Mouse (Mus musculus) embryonic facial prominence, embryonic 14.5 days (tissue): ENCODE data around the gene Usp46. TPM values are rescaled to one million over a fixed set of nuclear protein-coding genes. Genes with fewer than 3 reads are reported as not detected.

Experiments
- ATAC-seq: fragments of 200-750 bp; cut with Nextera tagmentation; 2 replicates; pipeline ENCODE4 v1.8.0; 2017; ENCODE audit warnings: low read depth, moderate number of reproducible peaks, moderate TSS enrichment
- DNase-seq: peaks from one replicate; pipeline ENCODE4 v3.0.0-alpha.2; 2015; ENCODE audit warnings: low spot score
- H3K27ac ChIP-seq: fragments of 300-500 bp; sonication (generic); replicated peaks from 2 replicates; pipeline ENCODE4 v1.5.1; 2014; ENCODE audit warnings: low read depth, mild to moderate bottlenecking, low read length, moderate library complexity
- H3K27me3 ChIP-seq: fragments of 300-500 bp; sonication (generic); replicated peaks from 2 replicates; pipeline ENCODE4 v1.6.1; 2014; ENCODE audit warnings: low read length; ENCODE audit not compliant: control insufficient read depth, insufficient read depth
- H3K36me3 ChIP-seq: fragments of 300-500 bp; sonication (generic); 2 replicates; pipeline ENCODE4 v1.6.1; 2014; ENCODE audit warnings: low read length, mixed read lengths; ENCODE audit not compliant: control insufficient read depth, insufficient read depth
- H3K4me1 ChIP-seq: fragments of 300-500 bp; sonication (generic); 2 replicates; pipeline ENCODE4 v1.6.1; 2014; ENCODE audit warnings: antibody characterized with exemption, low read length; ENCODE audit not compliant: control insufficient read depth, insufficient read depth
- H3K4me2 ChIP-seq: fragments of 300-500 bp; sonication (generic); 2 replicates; pipeline ENCODE4 v1.6.1; 2014; ENCODE audit warnings: low read depth, mild to moderate bottlenecking, low read length, moderate library complexity, mixed read lengths
- H3K4me3 ChIP-seq: fragments of 300-500 bp; sonication (generic); 2 replicates; pipeline ENCODE4 v1.5.1; 2014; ENCODE audit warnings: low read depth, mild to moderate bottlenecking, low read length
- H3K9ac ChIP-seq: fragments of 300-500 bp; sonication (generic); 2 replicates; pipeline ENCODE4 v1.6.1; 2014; ENCODE audit warnings: low read depth, mild to moderate bottlenecking, low read length, moderate library complexity, mixed read lengths
- H3K9me3 ChIP-seq: fragments of 300-500 bp; sonication (generic); 2 replicates; pipeline ENCODE4 v1.6.1; 2016; ENCODE audit warnings: low read length; ENCODE audit not compliant: control insufficient read depth
- WGBS: fragments of 180-500 bp; shearing (Covaris S2); extraction: QIAGEN DNeasy Blood & Tissue Kit; methylation state at CpG from one replicate; pipeline ENCODE4 v1.1.7; 2014; 5-methylcytosine and 5-hydroxymethylcytosine counted together
- polyA plus RNA-seq: library from polyadenylated mRNA; unstranded; fragments of >200 nt; fragmentation: Nextera tagmentation; extraction: Ambion mirVana; gene quantifications from 2 replicates; pipeline ENCODE4 v1.2.1, GENCODE M21; 2014

The Usp46 gene
- polyA plus RNA-seq, 1 experiment from 2014 or later: 36.5 TPM

- WGBS: 85% methylated on average over 2 of the region's 2 CpGs
- no peak overlapping the region for H3K4me2 ChIP-seq
- no peak overlapping the region for H3K27ac ChIP-seq
- H3K9ac ChIP-seq: no peak overlapping the region
- H3K4me3 ChIP-seq: no peak overlapping the region
- H3K27me3 ChIP-seq: no peaks in the 10 kb centered on the region
- peaks cover 13% of the 10 kb centered on the region for H3K4me1 ChIP-seq
- ATAC-seq (no peak), DNase-seq (no peak)
- peaks cover 26% of the 10 kb centered on the region for H3K36me3 ChIP-seq
- H3K9me3 ChIP-seq: no peaks in the 10 kb centered on the region
Observed at GRCm38 (mm10) chr5:74095611-74096010, 27.4 kb upstream of the Usp46 start.

GRCm38 (mm10) chr5:74094841-74095437, 26.7 kb upstream of the Usp46 start:
- H3K27me3 ChIP-seq: no peaks in the 10 kb centered on the region
- no peak overlapping the region; the same call in 1 of the 2 replicates for H3K27ac ChIP-seq
- peaks cover 13% of the 10 kb centered on the region for H3K4me1 ChIP-seq
- H3K4me3 ChIP-seq: peak overlapping the region; percentile 94
- WGBS: 83% methylated on average over 8 of the region's 8 CpGs
- H3K9ac ChIP-seq: no peak overlapping the region
- H3K4me2 ChIP-seq: peak overlapping the region; percentile 74
- no peaks in the 10 kb centered on the region for H3K9me3 ChIP-seq
- DNase-seq: no peak
- ATAC-seq: no peak
- peaks cover 26% of the 10 kb centered on the region for H3K36me3 ChIP-seq

- no peak for DNase-seq
- WGBS: 17% methylated on average over 11 of the region's 11 CpGs
Observed at GRCm38 (mm10) chr5:74093556-74094428, 25.6 kb upstream of the Usp46 start.

GRCm38 (mm10) chr5:74092833-74093555, 24.8 kb upstream of the Usp46 start:
- ATAC-seq: peak; percentile 99
- H3K36me3 ChIP-seq: peaks cover 26% of the 10 kb centered on the region
- DNase-seq: peak; percentile 99
- H3K4me3 ChIP-seq: peak overlapping the region; percentile 94
- H3K9ac ChIP-seq: peak overlapping the region; percentile 99
- peaks cover 13% of the 10 kb centered on the region for H3K4me1 ChIP-seq
- peak overlapping the region; percentile 74 for H3K4me2 ChIP-seq
- H3K27me3 ChIP-seq: no peaks in the 10 kb centered on the region
- under 1% methylated on average over 30 of the region's 57 CpGs for WGBS
- peaks cover 5% of the 10 kb centered on the region; the same call in 1 of the 2 replicates for H3K9me3 ChIP-seq
- H3K27ac ChIP-seq: peak overlapping the region; percentile 88

More at GRCm38 (mm10) chr5:74093556-74094428, 25.6 kb upstream of the Usp46 start:
- Histone ChIP-seq H3K4me3 (peak overlapping the region; percentile 94), H3K36me3 (peaks cover 26% of the 10 kb centered on the region), H3K4me2 (peak overlapping the region; percentile 74), H3K27me3 (no peaks in the 10 kb centered on the region), H3K9ac (peak overlapping the region; percentile 99), H3K9me3 (peaks cover 5% of the 10 kb centered on the region; the same call in 1 of the 2 replicates), H3K27ac (peak overlapping the region; percentile 88), H3K4me1 (peaks cover 13% of the 10 kb centered on the region)
- no peak for ATAC-seq

GRCm38 (mm10) chr5:74092481-74092832, 24.2 kb upstream of the Usp46 start:
- Histone ChIP-seq H3K4me3 (peak overlapping the region; percentile 94), H3K9ac (peak overlapping the region; percentile 30; the same call in 1 of the 2 replicates), H3K4me2 (peak overlapping the region; percentile 74), H3K27ac (no peak overlapping the region; the same call in 1 of the 2 replicates), H3K36me3 (peaks cover 26% of the 10 kb centered on the region), H3K4me1 (peaks cover 13% of the 10 kb centered on the region), H3K9me3 (peaks cover 5% of the 10 kb centered on the region; the same call in 1 of the 2 replicates), H3K27me3 (no peaks in the 10 kb centered on the region)
- WGBS: 49% methylated on average over 4 of the region's 4 CpGs
- ATAC-seq (no peak; the same call in 1 of the 2 replicates), DNase-seq (no peak)

- Histone ChIP-seq H3K4me2 (no peak overlapping the region), H3K36me3 (peaks cover 5% of the 10 kb centered on the region), H3K9me3 (peaks cover 5% of the 10 kb centered on the region; the same call in 1 of the 2 replicates), H3K27me3 (no peaks in the 10 kb centered on the region), H3K9ac (no peak overlapping the region), H3K4me1 (peaks cover 8% of the 10 kb centered on the region), H3K4me3 (no peak overlapping the region), H3K27ac (no peak overlapping the region)
- ATAC-seq (no peak), DNase-seq (no peak)
- 83% methylated on average over 3 of the region's 3 CpGs for WGBS
Observed at GRCm38 (mm10) chr5:74089643-74090042, 21.4 kb upstream of the Usp46 start.

GRCm38 (mm10) chr5:74081756-74082155, 13.5 kb upstream of the Usp46 start:
- Histone ChIP-seq H3K4me2 (no peak overlapping the region), H3K4me1 (peaks cover 8% of the 10 kb centered on the region; the same call in 1 of the 2 replicates), H3K9ac (no peak overlapping the region), H3K27me3 (no peaks in the 10 kb centered on the region), H3K9me3 (no peaks in the 10 kb centered on the region), H3K27ac (no peak overlapping the region), H3K4me3 (no peak overlapping the region), H3K36me3 (no peaks in the 10 kb centered on the region)
- WGBS: 72% methylated on average over 6 of the region's 6 CpGs
- ATAC-seq (no peak), DNase-seq (no peak)

- Histone ChIP-seq H3K4me3 (no peak overlapping the region), H3K4me2 (no peak overlapping the region), H3K36me3 (no peaks in the 10 kb centered on the region), H3K4me1 (peaks cover 8% of the 10 kb centered on the region; the same call in 1 of the 2 replicates), H3K9ac (no peak overlapping the region), H3K27ac (no peak overlapping the region), H3K27me3 (no peaks in the 10 kb centered on the region), H3K9me3 (no peaks in the 10 kb centered on the region)
- 70% methylated on average over 11 of the region's 11 CpGs for WGBS
- DNase-seq (no peak), ATAC-seq (no peak)
Observed at GRCm38 (mm10) chr5:74078861-74079615, 10.8 kb upstream of the Usp46 start.
